Mouse (Mus musculus) erythroblast, embryonic 14.5 days (primary cell): ENCODE results near the gene Braf.
"Not testable (repeated sequence)": the region's sequence is repeated elsewhere in the genome, so short reads cannot be mapped to it uniquely, and the experiment has no call there.

Experiments
- GATA1 ChIP-seq: IDR thresholded peaks from 2 replicates; pipeline ENCODE4 v1.6.1; 2012; ENCODE audit warnings: low read length, inconsistent platforms, mixed read lengths
- TAL1 ChIP-seq: IDR thresholded peaks from 3 replicates; pipeline ENCODE4 v1.6.1; 2012; ENCODE audit warnings: low read length, inconsistent platforms, mixed read lengths

GRCm38 (mm10) chr6:39739698-39740097 is 14.4 kb upstream of the Braf start:
- not testable (repeated sequence) for TF ChIP-seq GATA1, TAL1
